Mouse (Mus musculus) myocyte (in vitro differentiated cells): ENCODE data around the gene Fbxo3.
"Not testable (repeated sequence)": the region's sequence is repeated elsewhere in the genome, so short reads cannot be mapped to it uniquely, and the experiment has no call there.

Source experiments
- MAX ChIP-seq: IDR thresholded peaks from one replicate; pipeline ENCODE4 v1.6.1; 2011; ENCODE audit warnings: low read depth, mild to moderate bottlenecking, control low read depth
- SRF ChIP-seq: IDR thresholded peaks from one replicate; pipeline ENCODE4 v1.6.1; 2011; ENCODE audit warnings: low read depth; ENCODE audit not compliant: control insufficient read depth, insufficient read length
- USF1 ChIP-seq: IDR thresholded peaks from one replicate; pipeline ENCODE4 v1.6.1; 2011; ENCODE audit warnings: low read depth, mild to moderate bottlenecking, control low read depth, moderate library complexity

- not testable (repeated sequence) for TF ChIP-seq SRF, MAX, USF1
Observed at GRCm38 (mm10) chr2:104097396-104097795, 69.9 kb downstream of the Fbxo3 start.
